Mouse (Mus musculus): Measurements from ENCODE around the gene 1700025G04Rik. TPM values are rescaled to one million over a fixed set of nuclear protein-coding genes. Genes with fewer than 3 reads are reported as not detected.
A peak's percentile ranks its signal among the peaks of the same experiment; 100 is the strongest.

1700025G04Rik gene
- polyA plus RNA-seq, 1 experiment from 2014 or later = 14.1 TPM

- Histone ChIP-seq H3K27ac (ENCODE audit: low read length) (no peak overlapping the region), H3K4me1 (ENCODE audit: insufficient read depth, low read depth, low read length) (no peaks in the 10 kb centered on the region; the same call in 1 of the 2 replicates)
- ATAC-seq = no peak
Measured at GRCm38 (mm10) chr1:151864326-151864725, 225.6 kb downstream of the 1700025G04Rik start.

GRCm38 (mm10) chr1:151863797-151864147 is 226.2 kb downstream of the 1700025G04Rik start:
- H3K27me3 ChIP-seq (replicated peaks; ENCODE audit: insufficient read depth, low read length) = no peaks in the 10 kb centered on the region
- 58% methylated on average over 12 of the region's 12 CpGs for WGBS
- peak; percentile 85 for ATAC-seq
- peak; percentile 77 for DNase-seq (ENCODE audit: low spot score)
- no peaks in the 10 kb centered on the region; the same call in 1 of the 2 replicates for H3K4me1 ChIP-seq (ENCODE audit: insufficient read depth, low read depth, low read length)
- TF ChIP-seq EP300 (IDR thresholded peaks at IDR 0.05) (no peak), CTCF (IDR thresholded peaks at IDR 0.05) (no peak)
- no peak overlapping the region for H3K4me2 ChIP-seq (replicated peaks; ENCODE audit: low read depth, low read length)
- H3K4me3 ChIP-seq (ENCODE audit: low read depth, low read length) = no peak overlapping the region
- no peaks in the 10 kb centered on the region for H3K36me3 ChIP-seq (ENCODE audit: insufficient read depth, low read length)
- no peaks in the 10 kb centered on the region for H3K9me3 ChIP-seq (ENCODE audit: low read length)
- H3K9ac ChIP-seq (replicated peaks; ENCODE audit: low read depth) = no peak overlapping the region
- H3K27ac ChIP-seq (ENCODE audit: low read length) = peak overlapping the region; percentile 68

More at GRCm38 (mm10) chr1:151864326-151864725, 225.6 kb downstream of the 1700025G04Rik start:
- 66% methylated on average over 6 of the region's 6 CpGs for WGBS
- TF ChIP-seq EP300 (IDR thresholded peaks at IDR 0.05) (no peak), CTCF (IDR thresholded peaks at IDR 0.05) (no peak)
- Histone ChIP-seq H3K4me3 (ENCODE audit: low read depth, low read length) (no peak overlapping the region), H3K4me2 (replicated peaks; ENCODE audit: low read depth, low read length) (no peak overlapping the region), H3K9ac (replicated peaks; ENCODE audit: low read depth) (no peak overlapping the region), H3K27me3 (replicated peaks; ENCODE audit: insufficient read depth, low read length) (no peaks in the 10 kb centered on the region), H3K36me3 (ENCODE audit: insufficient read depth, low read length) (no peaks in the 10 kb centered on the region), H3K9me3 (ENCODE audit: low read length) (no peaks in the 10 kb centered on the region)
- DNase-seq (ENCODE audit: low spot score) = no peak

GRCm38 (mm10) chr1:151863135-151863796 is 226.7 kb downstream of the 1700025G04Rik start:
- Histone ChIP-seq H3K4me3 (ENCODE audit: low read depth, low read length) (no peak overlapping the region), H3K9me3 (ENCODE audit: low read length) (no peaks in the 10 kb centered on the region), H3K36me3 (ENCODE audit: insufficient read depth, low read length) (no peaks in the 10 kb centered on the region), H3K4me2 (replicated peaks; ENCODE audit: low read depth, low read length) (no peak overlapping the region), H3K9ac (replicated peaks; ENCODE audit: low read depth) (no peak overlapping the region), H3K27me3 (replicated peaks; ENCODE audit: insufficient read depth, low read length) (no peaks in the 10 kb centered on the region), H3K4me1 (ENCODE audit: insufficient read depth, low read depth, low read length) (no peaks in the 10 kb centered on the region; the same call in 1 of the 2 replicates), H3K27ac (ENCODE audit: low read length) (peak overlapping the region; percentile 68)
- ATAC-seq (peak; percentile 91), DNase-seq (ENCODE audit: low spot score) (peak; percentile 90)
- WGBS = 47% methylated on average over 17 of the region's 17 CpGs
- TF ChIP-seq EP300 (IDR thresholded peaks at IDR 0.05) (no peak; the same call in 1 of the 2 replicates), CTCF (IDR thresholded peaks at IDR 0.05) (0 out of 2 replicates have a peak, but pooled peaks have one; percentile 5)

GRCm38 (mm10) chr1:151862109-151862508 is 227.8 kb downstream of the 1700025G04Rik start:
- 90% methylated on average over 8 of the region's 8 CpGs for WGBS
- DNase-seq (ENCODE audit: low spot score) = no peak

GRCm38 (mm10) chr1:151861334-151861995 is 228.5 kb downstream of the 1700025G04Rik start:
- Histone ChIP-seq H3K9ac (replicated peaks; ENCODE audit: low read depth) (no peak overlapping the region), H3K9me3 (ENCODE audit: low read length) (no peaks in the 10 kb centered on the region), H3K27ac (ENCODE audit: low read length) (no peak overlapping the region), H3K4me1 (ENCODE audit: insufficient read depth, low read depth, low read length) (no peaks in the 10 kb centered on the region; the same call in 1 of the 2 replicates), H3K27me3 (replicated peaks; ENCODE audit: insufficient read depth, low read length) (no peaks in the 10 kb centered on the region), H3K4me2 (replicated peaks; ENCODE audit: low read depth, low read length) (no peak overlapping the region), H3K36me3 (ENCODE audit: insufficient read depth, low read length) (no peaks in the 10 kb centered on the region), H3K4me3 (ENCODE audit: low read depth, low read length) (no peak overlapping the region)
- DNase-seq (ENCODE audit: low spot score) (peak; percentile 21), ATAC-seq (no peak)
- 55% methylated on average over 20 of the region's 20 CpGs for WGBS
- TF ChIP-seq EP300 (IDR thresholded peaks at IDR 0.05) (no peak), CTCF (IDR thresholded peaks at IDR 0.05) (peak; percentile 58)

More at GRCm38 (mm10) chr1:151862109-151862508, 227.8 kb downstream of the 1700025G04Rik start:
- no peaks in the 10 kb centered on the region for H3K36me3 ChIP-seq (ENCODE audit: insufficient read depth, low read length)
- H3K27me3 ChIP-seq (replicated peaks; ENCODE audit: insufficient read depth, low read length) = no peaks in the 10 kb centered on the region
- H3K4me2 ChIP-seq (replicated peaks; ENCODE audit: low read depth, low read length) = no peak overlapping the region
- TF ChIP-seq CTCF (IDR thresholded peaks at IDR 0.05) = no peak
- TF ChIP-seq EP300 (IDR thresholded peaks at IDR 0.05) = no peak
- no peaks in the 10 kb centered on the region for H3K9me3 ChIP-seq (ENCODE audit: low read length)
- ATAC-seq = no peak
- H3K4me1 ChIP-seq (ENCODE audit: insufficient read depth, low read depth, low read length) = no peaks in the 10 kb centered on the region; the same call in 1 of the 2 replicates
- no peak overlapping the region for H3K9ac ChIP-seq (replicated peaks; ENCODE audit: low read depth)
- H3K27ac ChIP-seq (ENCODE audit: low read length) = no peak overlapping the region
- no peak overlapping the region for H3K4me3 ChIP-seq (ENCODE audit: low read depth, low read length)

GRCm38 (mm10) chr1:151858474-151858873 is 231.5 kb downstream of the 1700025G04Rik start:
- no peak overlapping the region for H3K9ac ChIP-seq (replicated peaks; ENCODE audit: low read depth)
- H3K9me3 ChIP-seq (ENCODE audit: low read length) = no peaks in the 10 kb centered on the region
- no peak overlapping the region for H3K4me2 ChIP-seq (replicated peaks; ENCODE audit: low read depth, low read length)
- no peak overlapping the region for H3K27ac ChIP-seq (ENCODE audit: low read length)
- no peak for TF ChIP-seq CTCF (IDR thresholded peaks at IDR 0.05)
- TF ChIP-seq EP300 (IDR thresholded peaks at IDR 0.05) = no peak
- no peak for DNase-seq (ENCODE audit: low spot score)
- no peak overlapping the region for H3K4me3 ChIP-seq (ENCODE audit: low read depth, low read length)
- ATAC-seq = no peak
- WGBS = 94% methylated on average over 1 of the region's 1 CpGs
- H3K4me1 ChIP-seq (ENCODE audit: insufficient read depth, low read depth, low read length) = no peaks in the 10 kb centered on the region; the same call in 1 of the 2 replicates
- H3K27me3 ChIP-seq (replicated peaks; ENCODE audit: insufficient read depth, low read length) = no peaks in the 10 kb centered on the region
- H3K36me3 ChIP-seq (ENCODE audit: insufficient read depth, low read length) = no peaks in the 10 kb centered on the region

Measured in lung, postnatal 0 days (tissue).